Mouse (Mus musculus) embryo, embryonic 10.5 days (tissue): ENCODE results near the gene Antxr1.

ENCODE experiments used
- DNase-seq: peaks from one replicate; pipeline ENCODE4 v3.0.0-alpha.2; 2015; ENCODE audit warnings: low spot score

Antxr1 gene

GRCm38 (mm10) chr6:87292911-87293851 is 42.4 kb downstream of the Antxr1 start:
- DNase-seq, result no peak

- no peak for DNase-seq
These were observed 48.4 kb downstream of the Antxr1 start for GRCm38 (mm10) chr6:87287251-87287650.

GRCm38 (mm10) chr6:87285365-87285749 is 50.3 kb downstream of the Antxr1 start:
- no peak for DNase-seq

GRCm38 (mm10) chr6:87284716-87285364 is 50.8 kb downstream of the Antxr1 start:
- no peak for DNase-seq

- DNase-seq, result no peak
These were observed 53.3 kb downstream of the Antxr1 start for GRCm38 (mm10) chr6:87282346-87282781.

- DNase-seq, result no peak
These were observed 53.9 kb downstream of the Antxr1 start for GRCm38 (mm10) chr6:87281771-87282170.

GRCm38 (mm10) chr6:87278151-87278550 is 57.5 kb downstream of the Antxr1 start:
- no peak for DNase-seq

GRCm38 (mm10) chr6:87277527-87277926 is 58.1 kb downstream of the Antxr1 start:
- peak; percentile 40 for DNase-seq

GRCm38 (mm10) chr6:87276941-87277340 is 58.7 kb downstream of the Antxr1 start:
- no peak for DNase-seq

GRCm38 (mm10) chr6:87274779-87275178 is 60.8 kb downstream of the Antxr1 start:
- no peak for DNase-seq

GRCm38 (mm10) chr6:87273791-87274190 is 61.8 kb downstream of the Antxr1 start:
- DNase-seq, result no peak

GRCm38 (mm10) chr6:87273141-87273540 is 62.5 kb downstream of the Antxr1 start:
- DNase-seq, result no peak

- peak; percentile 64 for DNase-seq
These were observed 63.4 kb downstream of the Antxr1 start for GRCm38 (mm10) chr6:87272202-87272601.

GRCm38 (mm10) chr6:87270452-87270851 is 65.2 kb downstream of the Antxr1 start:
- peak; percentile 58 for DNase-seq

GRCm38 (mm10) chr6:87269950-87270349 is 65.7 kb downstream of the Antxr1 start:
- DNase-seq, result no peak

GRCm38 (mm10) chr6:87262666-87263065 is 73.0 kb downstream of the Antxr1 start:
- no peak for DNase-seq

GRCm38 (mm10) chr6:87258976-87259375 is 76.6 kb downstream of the Antxr1 start:
- no peak for DNase-seq

GRCm38 (mm10) chr6:87257981-87258775 is 77.4 kb downstream of the Antxr1 start:
- DNase-seq, result no peak

GRCm38 (mm10) chr6:87257471-87257870 is 78.2 kb downstream of the Antxr1 start:
- DNase-seq, result no peak

GRCm38 (mm10) chr6:87255668-87256067 is 80.0 kb downstream of the Antxr1 start:
- DNase-seq, result no peak

GRCm38 (mm10) chr6:87254756-87255155 is 80.9 kb downstream of the Antxr1 start:
- peak; percentile 33 for DNase-seq

- no peak for DNase-seq
These were observed 83.9 kb downstream of the Antxr1 start for GRCm38 (mm10) chr6:87251716-87252115.
